Mouse (Mus musculus) heart, embryonic 11.5 days (tissue): ENCODE measurements around the gene Gm47985. TPM values are rescaled to one million over a fixed set of nuclear protein-coding genes. Genes with fewer than 3 reads are reported as not detected.
"Not testable (repeated sequence)": the region's sequence is repeated elsewhere in the genome, so short reads cannot be mapped to it uniquely, and the experiment has no call there.

Experiments used
- ATAC-seq: fragments of 200-750 bp; cut with Nextera tagmentation; replicated peaks from 2 replicates; pipeline ENCODE4 v1.8.0; 2017; ENCODE audit warnings: moderate library complexity; ENCODE audit not compliant: insufficient number of reproducible peaks, low FRiP score, low TSS enrichment
- H3K27ac ChIP-seq: fragments of 300-500 bp; sonication (generic); 2 replicates; pipeline ENCODE4 v1.5.1; 2014; ENCODE audit warnings: mild to moderate bottlenecking, low read depth, low read length
- H3K27me3 ChIP-seq: fragments of 300-500 bp; sonication (generic); 2 replicates; pipeline ENCODE4 v1.6.1; 2014; ENCODE audit warnings: mild to moderate bottlenecking, low read length, mixed read lengths; ENCODE audit not compliant: control insufficient read depth, insufficient read depth
- H3K36me3 ChIP-seq: fragments of 300-500 bp; sonication (generic); 2 replicates; pipeline ENCODE4 v1.6.1; 2014; ENCODE audit warnings: mild to moderate bottlenecking, low read length, moderate library complexity, mixed read lengths; ENCODE audit not compliant: control insufficient read depth, insufficient read depth
- H3K4me1 ChIP-seq: fragments of 300-500 bp; sonication (generic); 2 replicates; pipeline ENCODE4 v1.6.1; 2014; ENCODE audit warnings: low read length; ENCODE audit not compliant: control insufficient read depth, insufficient read depth
- H3K4me2 ChIP-seq: fragments of 300-500 bp; sonication (generic); 2 replicates; pipeline ENCODE4 v1.6.1; 2014; ENCODE audit warnings: mild to moderate bottlenecking, moderate library complexity
- H3K4me3 ChIP-seq: fragments of 300-500 bp; sonication (generic); 2 replicates; pipeline ENCODE4 v1.5.1; 2014; ENCODE audit warnings: low read depth, low read length
- H3K9ac ChIP-seq: fragments of 300-500 bp; sonication (generic); 2 replicates; pipeline ENCODE4 v1.6.1; 2014; ENCODE audit warnings: mild to moderate bottlenecking, low read depth, low read length, moderate library complexity
- H3K9me3 ChIP-seq: fragments of 300-500 bp; sonication (generic); replicated peaks from 2 replicates; pipeline ENCODE4 v1.6.1; 2016; ENCODE audit warnings: low read length; ENCODE audit not compliant: control insufficient read depth
- WGBS: fragments of 180-500 bp; shearing (Covaris S2); extraction: QIAGEN DNeasy Blood & Tissue Kit; methylation state at CpG from one replicate; pipeline ENCODE4 v1.1.7; 2014; ENCODE audit not compliant: insufficient replicate concordance; 5-methylcytosine and 5-hydroxymethylcytosine counted together
- polyA plus RNA-seq: library from polyadenylated mRNA; unstranded; fragments of >200 nt; fragmentation: Nextera tagmentation; extraction: Ambion mirVana; gene quantifications from 2 replicates; pipeline ENCODE4 v1.2.1, GENCODE M21; 2014

The Gm47985 gene
- polyA plus RNA-seq, 1 experiment from 2014 or later, result 3.4 TPM

- not testable (repeated sequence) for H3K9me3 ChIP-seq, H3K36me3 ChIP-seq, H3K9ac ChIP-seq, H3K27ac ChIP-seq, H3K27me3 ChIP-seq, ATAC-seq, H3K4me2 ChIP-seq, H3K4me1 ChIP-seq, H3K4me3 ChIP-seq
Measured at GRCm38 (mm10) chr1:151208944-151209343, 26.6 kb downstream of the Gm47985 start.

GRCm38 (mm10) chr1:151209824-151210355, 27.6 kb downstream of the Gm47985 start, which contains the start of gene Gm47996:
Gm47996 (plus strand) TSS chr1:151210131.
- 82% methylated on average over 4 of the region's 8 CpGs for WGBS
- not testable (repeated sequence) for ATAC-seq, H3K4me1 ChIP-seq, H3K9ac ChIP-seq, H3K27ac ChIP-seq, H3K4me3 ChIP-seq, H3K9me3 ChIP-seq, H3K36me3 ChIP-seq, H3K27me3 ChIP-seq, H3K4me2 ChIP-seq

- H3K4me3 ChIP-seq, H3K4me1 ChIP-seq, H3K9ac ChIP-seq, H3K4me2 ChIP-seq, H3K36me3 ChIP-seq, H3K27ac ChIP-seq, H3K27me3 ChIP-seq, ATAC-seq, H3K9me3 ChIP-seq: not testable (repeated sequence)
- 55% methylated on average over 5 of the region's 5 CpGs for WGBS
Measured at GRCm38 (mm10) chr1:151211666-151212065, 29.3 kb downstream of the Gm47985 start.

- no peak overlapping the region for H3K27ac ChIP-seq
- no peak overlapping the region for H3K4me3 ChIP-seq
- H3K36me3 ChIP-seq, result no peaks in the 10 kb centered on the region
- no peaks in the 10 kb centered on the region for H3K4me1 ChIP-seq
- H3K9me3 ChIP-seq, result no peaks in the 10 kb centered on the region
- no peaks in the 10 kb centered on the region for H3K27me3 ChIP-seq
- 64% methylated on average over 2 of the region's 2 CpGs for WGBS
- H3K9ac ChIP-seq, result no peak overlapping the region
- no peak for ATAC-seq
- H3K4me2 ChIP-seq, result no peak overlapping the region
Measured at GRCm38 (mm10) chr1:151214862-151215261, 32.5 kb downstream of the Gm47985 start.

GRCm38 (mm10) chr1:151215985-151216384, 33.6 kb downstream of the Gm47985 start:
- 85% methylated on average over 1 of the region's 1 CpGs for WGBS
- H3K4me2 ChIP-seq, result no peak overlapping the region
- H3K9ac ChIP-seq, result no peak overlapping the region
- H3K27me3 ChIP-seq, result no peaks in the 10 kb centered on the region
- H3K4me3 ChIP-seq, result no peak overlapping the region
- H3K27ac ChIP-seq, result no peak overlapping the region
- no peaks in the 10 kb centered on the region for H3K9me3 ChIP-seq
- H3K36me3 ChIP-seq, result no peaks in the 10 kb centered on the region
- ATAC-seq, result no peak
- no peaks in the 10 kb centered on the region for H3K4me1 ChIP-seq

- Histone ChIP-seq H3K4me3 (no peak overlapping the region), H3K4me1 (no peaks in the 10 kb centered on the region), H3K36me3 (no peaks in the 10 kb centered on the region), H3K9me3 (no peaks in the 10 kb centered on the region), H3K9ac (no peak overlapping the region), H3K27me3 (no peaks in the 10 kb centered on the region), H3K4me2 (no peak overlapping the region), H3K27ac (no peak overlapping the region)
- 78% methylated on average over 3 of the region's 3 CpGs for WGBS
- ATAC-seq, result no peak
Measured at GRCm38 (mm10) chr1:151216417-151216816, 34.1 kb downstream of the Gm47985 start.

- ATAC-seq, result no peak
- Histone ChIP-seq H3K36me3 (no peaks in the 10 kb centered on the region), H3K4me3 (no peak overlapping the region)
Measured at GRCm38 (mm10) chr1:151219045-151219444, 36.7 kb downstream of the Gm47985 start.

GRCm38 (mm10) chr1:151220098-151220497, 37.8 kb downstream of the Gm47985 start:
- Histone ChIP-seq H3K36me3 (no peaks in the 10 kb centered on the region), H3K9me3 (no peaks in the 10 kb centered on the region), H3K9ac (no peak overlapping the region), H3K4me2 (no peak overlapping the region), H3K4me3 (no peak overlapping the region), H3K27me3 (no peaks in the 10 kb centered on the region), H3K27ac (no peak overlapping the region), H3K4me1 (peaks cover 5% of the 10 kb centered on the region; the same call in 1 of the 2 replicates)
- WGBS, result 74% methylated on average over 7 of the region's 7 CpGs
- no peak for ATAC-seq

More at GRCm38 (mm10) chr1:151219045-151219444, 36.7 kb downstream of the Gm47985 start:
- H3K27ac ChIP-seq, result no peak overlapping the region
- H3K27me3 ChIP-seq, result no peaks in the 10 kb centered on the region
- no peak overlapping the region for H3K4me2 ChIP-seq
- H3K9me3 ChIP-seq, result no peaks in the 10 kb centered on the region
- peaks cover 5% of the 10 kb centered on the region; the same call in 1 of the 2 replicates for H3K4me1 ChIP-seq
- WGBS, result 86% methylated on average over 5 of the region's 5 CpGs
- H3K9ac ChIP-seq, result no peak overlapping the region

- H3K4me2 ChIP-seq, result no peak overlapping the region
- 84% methylated on average over 10 of the region's 10 CpGs for WGBS
- H3K4me3 ChIP-seq, result no peak overlapping the region
- no peak overlapping the region for H3K27ac ChIP-seq
- no peaks in the 10 kb centered on the region for H3K27me3 ChIP-seq
- H3K4me1 ChIP-seq, result peaks cover 5% of the 10 kb centered on the region; the same call in 1 of the 2 replicates
- H3K9me3 ChIP-seq, result no peaks in the 10 kb centered on the region
- no peaks in the 10 kb centered on the region for H3K36me3 ChIP-seq
- H3K9ac ChIP-seq, result no peak overlapping the region
- no peak for ATAC-seq
Measured at GRCm38 (mm10) chr1:151222561-151223267, 40.4 kb downstream of the Gm47985 start.
